Mouse (Mus musculus) effector memory CD4-positive, alpha-beta T cell, adult 7 months (primary cell): ENCODE measurements around the gene Taf1b. TPM values are rescaled to one million over a fixed set of nuclear protein-coding genes. Genes with fewer than 3 reads are reported as not detected.

ENCODE experiments used
- polyA plus RNA-seq: library from polyadenylated mRNA; unstranded; fragments of 100-300 nt; shearing (Covaris generic); gene quantifications from one replicate; pipeline ENCODE4 v1.2.1, GENCODE M21; 2017

The Taf1b gene
- 48.3 TPM for polyA plus RNA-seq

GRCm38 (mm10) chr12:24498150-24498840 is at the start of gene Taf1b:
TSS of gene Taf1b (plus strand) at chr12:24498359.

GRCm38 (mm10) chr12:24571523-24572392 is 73.6 kb downstream of the Taf1b start, which contains the start of gene Grhl1:
TSS of gene Grhl1 (plus strand) at chr12:24572283.

Other genes with a start within 250 kb of the Taf1b start
- gene Grhl1, start 73.9 kb downstream of the Taf1b start, polyA plus RNA-seq: 2.9 TPM
- gene Klf11, start 152.9 kb downstream of the Taf1b start, polyA plus RNA-seq: 29.9 TPM
- 0.37 TPM for gene Cys1, start 183.5 kb downstream of the Taf1b start, polyA plus RNA-seq
- 7.1 TPM for gene Rrm2, start 209.9 kb downstream of the Taf1b start, polyA plus RNA-seq